Mouse (Mus musculus): ENCODE results near the gene Pxn.

The Pxn gene

DNA sequence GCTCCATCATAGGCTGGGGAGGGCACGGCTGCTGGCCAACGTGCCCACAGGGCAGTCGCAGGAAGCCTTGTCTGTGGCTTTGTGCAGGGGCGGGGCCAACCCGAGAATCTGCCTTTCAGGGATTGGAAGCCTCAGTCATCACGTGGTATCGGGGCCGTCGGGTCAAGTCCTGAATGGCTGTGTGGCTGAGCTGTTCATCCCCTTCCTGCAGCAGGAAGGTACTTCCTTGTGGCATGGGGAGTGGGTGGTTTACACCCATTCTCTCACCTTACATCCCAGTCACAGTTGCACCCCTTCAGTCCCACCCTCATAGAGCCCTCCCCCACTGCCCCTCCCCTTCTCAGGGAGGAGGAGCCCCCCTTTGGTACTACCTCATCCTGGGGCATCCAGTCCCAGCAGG is 75.2 kb downstream of the Pxn start:
- peak; percentile 70 for DNase-seq (ENCODE audit: low read depth)

DNA sequence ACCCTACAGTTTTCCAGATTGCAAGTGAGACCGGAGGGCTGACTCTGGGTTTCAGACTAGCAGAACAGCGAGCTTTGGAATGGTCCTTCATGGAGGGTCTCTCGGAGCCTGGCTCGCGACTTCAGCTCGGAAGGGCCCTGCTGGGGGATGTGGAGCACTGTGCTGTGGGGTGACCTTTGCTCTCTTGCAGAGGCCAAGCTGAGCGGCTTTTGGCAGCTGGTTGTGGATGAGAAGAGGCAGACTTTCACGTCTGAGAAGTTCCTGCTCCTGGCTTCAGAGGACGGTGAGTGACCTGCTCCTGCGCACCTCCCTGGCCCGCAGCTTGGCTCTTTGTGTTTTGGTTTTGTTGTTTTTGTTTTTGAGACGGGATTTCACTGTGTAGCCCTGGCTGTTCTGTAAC is 79.1 kb downstream of the Pxn start:
- no peak for DNase-seq (ENCODE audit: low read depth)

DNA sequence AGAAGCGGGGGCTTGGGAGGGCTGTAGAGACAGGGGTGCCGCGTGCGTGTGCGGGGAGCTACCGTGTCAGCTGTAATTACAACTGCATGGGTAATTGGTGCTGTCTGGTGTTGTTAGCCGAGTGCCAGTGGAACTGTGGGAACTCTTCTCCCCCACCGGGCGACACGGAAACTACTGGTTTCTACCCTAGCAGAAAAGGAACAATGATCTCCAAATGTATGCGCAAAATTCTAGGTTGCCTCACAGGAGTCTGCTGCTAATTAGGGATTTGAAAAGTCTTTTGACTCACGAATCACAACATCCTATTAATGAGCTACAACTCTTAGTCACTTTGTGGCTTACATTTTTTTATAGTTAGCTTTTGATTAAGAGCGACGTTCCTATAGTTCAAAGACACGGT is 79.7 kb downstream of the Pxn start:
- no peak for DNase-seq (ENCODE audit: low read depth)

DNA sequence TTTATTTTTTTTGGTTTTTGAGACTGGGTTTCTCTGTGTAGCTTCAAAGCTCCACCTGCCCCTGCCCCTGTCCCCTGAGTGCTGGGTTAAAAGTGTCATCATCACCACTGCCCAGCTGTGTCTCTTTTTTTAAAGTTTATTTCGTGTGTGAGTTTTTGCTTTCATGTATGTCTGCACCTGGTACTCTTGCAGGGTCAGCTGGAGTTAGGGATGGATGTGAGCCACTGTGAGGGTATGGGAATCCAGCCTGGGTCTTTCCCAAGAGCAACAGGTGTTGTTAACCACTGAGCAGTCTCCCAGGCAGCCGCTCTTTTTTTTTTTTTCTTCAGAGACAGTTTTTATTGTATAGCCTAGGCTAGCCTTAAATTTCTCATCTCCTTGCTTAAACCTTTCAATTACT is 80.3 kb downstream of the Pxn start:
- no peak for DNase-seq (ENCODE audit: low read depth)

DNA sequence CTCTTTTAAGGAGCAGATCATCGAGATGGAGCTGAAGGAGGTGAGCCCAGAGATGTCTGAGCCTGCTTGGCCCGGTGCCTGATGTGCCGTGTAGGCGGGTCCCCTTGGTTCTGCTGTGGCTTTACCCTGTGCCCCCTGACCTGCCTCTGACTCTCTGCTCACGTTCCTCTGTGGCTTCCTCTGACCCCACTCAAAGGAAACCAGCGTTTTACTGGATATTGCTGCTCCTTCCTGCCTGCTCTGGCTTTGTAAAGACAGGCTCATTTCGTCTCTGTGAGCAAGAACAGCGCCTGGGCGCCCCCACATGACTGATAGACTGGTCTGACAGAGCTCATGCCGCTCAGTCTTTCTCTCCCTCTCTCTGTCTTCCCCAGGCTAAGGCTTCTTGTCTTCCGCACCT is 84.6 kb downstream of the Pxn start:
- peak; percentile 81 for DNase-seq (ENCODE audit: low read depth)

DNA sequence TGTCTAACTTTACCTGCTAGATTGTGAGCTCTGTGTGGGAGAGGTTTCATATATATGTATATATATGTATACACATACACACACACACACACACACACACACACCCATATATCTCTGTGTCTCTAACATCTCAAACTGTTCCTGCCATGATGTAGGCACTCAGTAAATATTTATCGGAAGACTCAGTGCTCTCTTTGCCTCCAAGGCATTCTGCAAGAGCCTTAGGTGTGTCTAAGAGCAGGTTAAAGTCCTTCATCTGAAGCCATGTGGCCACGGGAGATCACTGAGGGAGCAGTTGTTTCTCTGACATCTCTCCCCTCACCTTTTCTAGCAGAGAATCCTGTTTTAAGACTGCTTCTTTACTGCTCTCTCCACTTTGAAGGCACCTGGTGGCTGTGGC is 85.0 kb downstream of the Pxn start:
- no peak for DNase-seq (ENCODE audit: low read depth)

DNA sequence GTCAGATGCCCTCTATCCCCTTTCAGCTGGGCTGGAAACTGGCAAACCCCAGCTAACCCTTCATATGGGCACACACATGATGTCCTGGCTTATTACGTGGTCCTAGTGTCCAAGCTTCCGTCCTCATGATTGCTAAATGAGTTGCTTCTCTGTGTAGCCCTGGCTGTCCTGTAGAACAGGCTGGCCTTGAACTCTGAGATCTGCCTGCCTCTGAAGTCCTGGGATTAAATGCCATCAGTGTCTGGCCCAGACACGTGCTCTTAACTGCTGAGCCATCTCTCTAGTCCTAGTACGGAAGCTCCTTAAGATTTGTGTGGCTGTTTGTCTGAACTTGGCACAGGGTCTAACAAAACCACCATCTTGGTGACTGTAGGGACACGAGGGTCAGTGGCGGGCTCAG is 97.1 kb downstream of the Pxn start:
- DNase-seq (ENCODE audit: low read depth) = no peak

Measured in 416B (cell line).